Mouse (Mus musculus) hindbrain, embryonic 14.5 days (tissue): Measurements from ENCODE around the gene Nsun6. TPM values are rescaled to one million over a fixed set of nuclear protein-coding genes. Genes with fewer than 3 reads are reported as not detected.

Source experiments
- ATAC-seq: fragments of 200-750 bp; cut with Nextera tagmentation; 2 replicates; pipeline ENCODE4 v1.8.0; 2017; ENCODE audit warnings: moderate number of reproducible peaks, mild to moderate bottlenecking, moderate TSS enrichment, moderate library complexity; ENCODE audit not compliant: low FRiP score
- DNase-seq: peaks from one replicate; pipeline ENCODE4 v3.0.0-alpha.2; 2015; ENCODE audit warnings: low spot score
- H3K27ac ChIP-seq: fragments of 300-500 bp; sonication (generic); 2 replicates; pipeline ENCODE4 v1.5.1; 2014; ENCODE audit warnings: mild to moderate bottlenecking, moderate library complexity
- H3K27me3 ChIP-seq: fragments of 300-500 bp; sonication (generic); 2 replicates; pipeline ENCODE4 v1.6.1; 2014; ENCODE audit warnings: mild to moderate bottlenecking, low read length, mixed read lengths; ENCODE audit not compliant: control insufficient read depth, insufficient read depth
- H3K36me3 ChIP-seq: fragments of 300-500 bp; sonication (generic); replicated peaks from 2 replicates; pipeline ENCODE4 v1.6.1; 2014; ENCODE audit not compliant: control insufficient read depth, insufficient read depth
- H3K4me1 ChIP-seq: fragments of 300-500 bp; sonication (generic); replicated peaks from 2 replicates; pipeline ENCODE4 v1.6.1; 2014; ENCODE audit warnings: antibody characterized with exemption, low read length, mixed read lengths; ENCODE audit not compliant: control insufficient read depth, insufficient read depth
- H3K4me2 ChIP-seq: fragments of 300-500 bp; sonication (generic); replicated peaks from 2 replicates; pipeline ENCODE4 v1.6.1; 2014; ENCODE audit warnings: mild to moderate bottlenecking, moderate library complexity
- H3K4me3 ChIP-seq: fragments of 300-500 bp; sonication (generic); replicated peaks from 2 replicates; pipeline ENCODE4 v1.5.1; 2014; ENCODE audit warnings: mild to moderate bottlenecking, low read length
- H3K9ac ChIP-seq: fragments of 300-500 bp; sonication (generic); 2 replicates; pipeline ENCODE4 v1.6.1; 2014
- H3K9me3 ChIP-seq: fragments of 300-500 bp; sonication (generic); 2 replicates; pipeline ENCODE4 v1.6.1; 2016; ENCODE audit warnings: low read length; ENCODE audit not compliant: control insufficient read depth
- WGBS: fragments of 180-500 bp; shearing (Covaris S2); extraction: QIAGEN DNeasy Blood & Tissue Kit; methylation state at CpG from one replicate; pipeline ENCODE4 v1.1.7; 2014; 5-methylcytosine and 5-hydroxymethylcytosine counted together
- polyA plus RNA-seq: library from polyadenylated mRNA; unstranded; fragments of >200 nt; fragmentation: Nextera tagmentation; extraction: Ambion mirVana; gene quantifications from 2 replicates; pipeline ENCODE4 v1.2.1, GENCODE M21; 2014

Nsun6 gene
- polyA plus RNA-seq, 1 experiment from 2014 or later: 17.5 TPM

DNA sequence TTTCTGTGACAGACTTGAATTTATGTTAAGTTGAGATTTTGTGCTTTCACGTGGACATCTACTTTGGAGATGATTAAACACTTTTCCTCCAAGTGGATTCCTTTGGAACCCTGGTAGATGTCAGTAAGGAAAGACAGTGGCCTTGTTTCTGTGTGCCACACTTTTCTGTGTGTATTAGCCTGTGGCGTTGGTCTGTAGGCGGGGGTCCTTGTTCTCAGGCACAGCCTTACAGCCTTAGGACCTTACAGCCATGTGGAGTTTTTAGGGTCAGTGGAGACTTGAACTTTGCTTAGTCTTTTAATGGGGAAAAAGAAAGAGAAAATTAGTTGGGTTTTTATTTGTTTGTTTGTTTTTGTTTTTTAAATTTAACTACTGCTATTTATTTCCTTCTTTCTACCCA is 6.0 kb upstream of the Nsun6 start:
- no peaks in the 10 kb centered on the region for H3K27me3 ChIP-seq
- no peaks in the 10 kb centered on the region for H3K36me3 ChIP-seq
- no peak overlapping the region for H3K9ac ChIP-seq
- no peak overlapping the region for H3K4me3 ChIP-seq
- no peak overlapping the region for H3K27ac ChIP-seq
- ATAC-seq (no peak), DNase-seq (no peak)
- H3K4me2 ChIP-seq: no peak overlapping the region
- no peaks in the 10 kb centered on the region for H3K9me3 ChIP-seq
- WGBS: 94% methylated on average over 3 of the region's 3 CpGs
- peaks cover 40% of the 10 kb centered on the region for H3K4me1 ChIP-seq

DNA sequence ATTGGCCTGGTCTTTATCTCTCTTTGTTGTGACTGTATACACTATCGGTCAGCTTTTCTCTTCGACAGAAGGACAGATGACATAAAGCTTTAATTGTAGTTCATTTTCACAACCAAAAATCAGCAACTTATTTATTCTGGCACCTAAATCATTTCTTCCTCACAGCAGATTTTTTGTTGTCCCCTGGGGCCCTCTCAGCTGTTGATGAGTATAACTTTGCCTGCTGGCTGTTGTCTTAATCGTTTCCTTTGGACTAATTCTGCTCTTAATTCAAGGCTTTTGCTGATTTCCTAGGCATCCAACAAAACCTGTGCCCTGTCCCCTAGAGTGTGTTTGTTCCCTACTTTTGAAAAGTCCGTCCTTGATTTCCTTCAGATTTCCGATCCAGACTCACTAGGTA is 3.4 kb upstream of the Nsun6 start:
- Histone ChIP-seq H3K4me2 (no peak overlapping the region), H3K9me3 (no peaks in the 10 kb centered on the region), H3K36me3 (no peaks in the 10 kb centered on the region), H3K9ac (no peak overlapping the region), H3K27ac (no peak overlapping the region), H3K4me3 (no peak overlapping the region), H3K4me1 (peaks cover 20% of the 10 kb centered on the region), H3K27me3 (no peaks in the 10 kb centered on the region)
- ATAC-seq (no peak), DNase-seq (no peak)
- 81% methylated on average over 5 of the region's 5 CpGs for WGBS

- H3K27ac ChIP-seq: peak overlapping the region; percentile 96
- H3K27me3 ChIP-seq: no peaks in the 10 kb centered on the region
- H3K36me3 ChIP-seq: no peaks in the 10 kb centered on the region
- peak overlapping the region; percentile 81 for H3K4me2 ChIP-seq
- H3K4me3 ChIP-seq: peak overlapping the region; percentile 83
- H3K9me3 ChIP-seq: no peaks in the 10 kb centered on the region
- peaks cover 20% of the 10 kb centered on the region for H3K4me1 ChIP-seq
- peak overlapping the region; percentile 92 for H3K9ac ChIP-seq
- DNase-seq: peak; percentile 55
- no peak for ATAC-seq
- under 1% methylated on average over 15 of the region's 15 CpGs for WGBS
Observed at GRCm38 (mm10) chr2:15055741-15056151, 877 bp upstream of the Nsun6 start.

DNA sequence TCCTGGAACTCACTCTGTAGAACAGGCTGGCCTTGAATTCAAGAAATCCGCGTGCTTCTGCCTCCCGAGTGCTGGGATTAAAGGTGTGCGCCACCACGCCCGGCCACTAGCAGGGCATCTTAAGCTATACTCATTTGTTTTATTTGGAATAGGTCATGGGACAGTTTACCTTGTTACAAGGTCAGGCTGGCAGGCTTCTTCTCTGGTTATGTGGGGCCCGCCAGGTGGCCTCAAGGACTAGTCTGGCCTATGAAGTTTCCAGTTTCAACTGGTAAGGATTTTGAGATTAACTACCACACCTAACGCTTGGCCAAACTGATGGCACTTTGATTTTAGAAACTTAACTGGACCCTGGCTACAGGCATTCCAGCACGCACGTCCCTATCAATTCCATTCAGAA is 373 bp downstream of the Nsun6 start:
- no peaks in the 10 kb centered on the region for H3K9me3 ChIP-seq
- WGBS: 25% methylated on average over 10 of the region's 10 CpGs
- peak overlapping the region; percentile 82 for H3K9ac ChIP-seq
- peak overlapping the region; percentile 71 for H3K4me2 ChIP-seq
- H3K4me1 ChIP-seq: peaks cover 23% of the 10 kb centered on the region
- peak overlapping the region; percentile 83 for H3K4me3 ChIP-seq
- H3K27me3 ChIP-seq: no peaks in the 10 kb centered on the region
- no peaks in the 10 kb centered on the region for H3K36me3 ChIP-seq
- peak overlapping the region; percentile 91 for H3K27ac ChIP-seq
- DNase-seq (no peak), ATAC-seq (no peak; the same call in 1 of the 2 replicates)

DNA sequence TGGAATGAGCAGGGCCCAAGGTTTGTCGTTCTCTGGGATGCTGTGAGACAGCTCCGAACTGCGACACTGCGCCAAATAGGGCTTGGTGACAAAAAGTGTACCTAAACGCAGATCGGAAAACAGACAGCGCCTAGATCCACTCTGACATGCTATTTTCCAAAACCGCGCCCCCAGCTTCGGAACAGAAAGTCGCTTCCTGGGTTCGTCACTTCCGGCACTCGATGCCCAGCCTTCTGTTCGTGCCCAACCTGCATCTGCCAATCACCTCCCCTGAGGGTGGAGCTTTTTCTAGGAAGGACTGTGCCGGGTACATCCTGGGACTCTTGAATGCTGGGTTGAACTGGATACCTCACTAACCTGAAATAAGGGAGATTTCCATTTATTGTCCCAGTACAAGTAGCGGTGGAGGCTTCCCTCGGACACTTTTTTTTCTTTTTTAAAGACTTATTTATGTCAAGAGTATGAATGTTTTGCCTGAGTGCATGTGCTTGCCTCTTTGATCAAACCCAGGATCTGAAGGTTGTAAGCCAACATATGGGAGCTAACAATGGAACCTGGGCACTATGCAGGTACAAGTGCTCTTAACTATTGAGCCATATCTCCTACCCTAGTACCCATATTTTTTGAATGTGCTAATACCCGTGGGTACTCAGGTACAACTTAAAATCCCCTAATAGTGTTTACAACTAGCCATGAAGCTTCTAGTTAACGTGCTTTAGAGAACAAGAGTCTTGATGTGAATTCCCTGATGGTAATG is 5.6 kb downstream of the Nsun6 start, which contains the start of gene Arl5b:
TSS of gene Arl5b (plus strand) at position 279 of the 757 bp plus-strand sequence.
- WGBS: 9% methylated on average over 20 of the region's 20 CpGs
- H3K27ac ChIP-seq: peak within 1 kb of the TSS; percentile 77

DNA sequence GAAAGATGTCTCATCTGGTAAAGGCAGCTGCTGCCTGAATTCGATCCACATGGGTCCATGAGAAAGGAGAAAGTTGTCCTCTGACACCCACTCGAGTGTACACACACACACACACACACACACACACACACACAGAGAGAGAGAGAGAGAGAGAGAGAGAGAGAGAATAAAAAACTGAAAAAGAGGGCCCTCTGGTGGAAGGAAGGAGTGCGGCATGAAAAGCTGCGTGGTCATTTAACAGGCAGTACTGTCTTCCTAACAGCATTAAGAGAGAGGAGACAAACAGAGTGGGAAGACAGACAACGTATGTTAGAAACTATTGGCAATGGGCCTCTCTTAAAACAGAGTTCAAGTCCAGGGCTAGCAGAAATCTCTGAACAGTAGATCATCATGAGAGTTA is 14.5 kb downstream of the Nsun6 start:
- Histone ChIP-seq H3K9me3 (no peaks in the 10 kb centered on the region), H3K4me2 (no peak overlapping the region), H3K9ac (no peak overlapping the region), H3K27ac (no peak overlapping the region), H3K36me3 (peaks cover 23% of the 10 kb centered on the region), H3K4me1 (no peaks in the 10 kb centered on the region), H3K4me3 (no peak overlapping the region), H3K27me3 (no peaks in the 10 kb centered on the region)
- WGBS: 58% methylated on average over 5 of the region's 5 CpGs
- ATAC-seq (no peak), DNase-seq (no peak)

More for the DNA sequence above, 5.6 kb downstream of the Nsun6 start, which contains the start of gene Arl5b:
- no peaks in the 10 kb centered on the region for H3K27me3 ChIP-seq
- H3K36me3 ChIP-seq: peaks cover 6% of the 10 kb centered on the region; the same call in 1 of the 2 replicates
- H3K9me3 ChIP-seq: no peaks in the 10 kb centered on the region
- peaks cover 14% of the 10 kb centered on the region; the same call in 1 of the 2 replicates for H3K4me1 ChIP-seq
- ATAC-seq: peak; percentile 99
- H3K4me2 ChIP-seq: peak within 1 kb of the TSS; percentile 80
- peak; percentile 96 for DNase-seq
- H3K4me3 ChIP-seq: peak within 1 kb of the TSS; percentile 71
- H3K9ac ChIP-seq: peak within 1 kb of the TSS; percentile 75

GRCm38 (mm10) chr2:15038705-15039104 is 16.2 kb downstream of the Nsun6 start:
- H3K9ac ChIP-seq: no peak overlapping the region
- H3K27me3 ChIP-seq: no peaks in the 10 kb centered on the region
- no peak overlapping the region for H3K4me3 ChIP-seq
- H3K36me3 ChIP-seq: peaks cover 23% of the 10 kb centered on the region
- DNase-seq (no peak), ATAC-seq (no peak)
- WGBS: 93% methylated on average over 6 of the region's 6 CpGs
- no peak overlapping the region for H3K4me2 ChIP-seq
- H3K9me3 ChIP-seq: no peaks in the 10 kb centered on the region
- no peak overlapping the region for H3K27ac ChIP-seq
- H3K4me1 ChIP-seq: no peaks in the 10 kb centered on the region

GRCm38 (mm10) chr2:15027816-15028215 is 27.1 kb downstream of the Nsun6 start:
- 70% methylated on average over 1 of the region's 1 CpGs for WGBS
- Histone ChIP-seq H3K4me3 (no peak overlapping the region), H3K4me2 (no peak overlapping the region), H3K36me3 (peaks cover 11% of the 10 kb centered on the region), H3K4me1 (no peaks in the 10 kb centered on the region), H3K27ac (no peak overlapping the region), H3K27me3 (no peaks in the 10 kb centered on the region), H3K9me3 (no peaks in the 10 kb centered on the region), H3K9ac (no peak overlapping the region)
- ATAC-seq (no peak), DNase-seq (no peak)

- WGBS: 96% methylated on average over 3 of the region's 3 CpGs
- H3K4me1 ChIP-seq: no peaks in the 10 kb centered on the region
- no peak overlapping the region for H3K9ac ChIP-seq
- peaks cover 6% of the 10 kb centered on the region for H3K36me3 ChIP-seq
- H3K4me3 ChIP-seq: no peak overlapping the region
- no peak overlapping the region for H3K27ac ChIP-seq
- no peak overlapping the region for H3K4me2 ChIP-seq
- no peaks in the 10 kb centered on the region for H3K9me3 ChIP-seq
- no peak for DNase-seq
- H3K27me3 ChIP-seq: no peaks in the 10 kb centered on the region
- ATAC-seq: no peak
Observed at GRCm38 (mm10) chr2:15026817-15027216, 28.1 kb downstream of the Nsun6 start.
